Mouse (Mus musculus): Measurements from ENCODE around the gene Ppp1r1a.

DNA sequence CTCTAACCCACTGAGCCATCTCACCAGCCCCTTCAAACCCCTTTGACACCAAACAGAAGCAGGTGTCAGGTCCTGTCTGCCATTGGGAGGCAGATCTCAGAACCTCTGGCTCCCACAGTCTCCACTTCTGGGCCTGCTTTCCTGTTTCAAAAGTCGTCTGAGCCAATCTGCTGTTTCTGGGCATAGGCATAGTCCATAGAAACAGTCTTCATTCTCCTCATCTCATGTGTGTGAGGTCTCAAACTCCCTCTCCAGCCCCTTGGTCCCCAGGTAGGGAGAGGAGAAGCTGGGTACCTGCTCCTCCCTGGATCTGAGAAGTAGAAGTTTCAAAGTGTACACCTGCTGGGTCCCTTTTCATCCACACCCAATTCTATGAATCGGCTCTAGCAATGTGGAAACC, 1.3 kb downstream of the Ppp1r1a start:
- no peak for TF ChIP-seq CTCF (IDR thresholded peaks at IDR 0.05; ENCODE audit: control insufficient read depth, insufficient read depth, low read length)
- no peak for TF ChIP-seq POLR2A (IDR thresholded peaks at IDR 0.05; ENCODE audit: borderline replicate concordance, control insufficient read depth, low read depth, low read length)
